In the genomic region with DNA sequence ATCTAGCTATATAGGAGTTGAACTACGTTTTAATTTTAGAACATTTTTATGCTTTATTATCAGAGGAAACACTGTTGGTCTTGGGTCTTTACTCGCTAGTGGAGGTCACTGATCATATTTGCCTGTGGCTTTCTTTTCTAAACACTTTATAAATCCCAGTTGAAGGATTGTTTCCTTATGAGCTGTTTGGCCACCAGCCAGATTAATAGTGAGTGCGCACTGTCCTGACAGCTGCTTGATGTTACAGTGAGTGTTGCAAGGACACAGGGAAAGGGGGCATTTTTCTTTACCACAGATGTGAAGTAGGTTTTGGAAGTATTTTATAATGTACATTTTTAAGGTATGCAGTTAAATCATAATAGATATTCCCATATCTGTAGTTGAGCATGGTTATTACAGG, we compare ENCODE assay signal across 12 mouse cellular contexts. TPM values are rescaled to one million over a fixed set of nuclear protein-coding genes. Genes with fewer than 3 reads are reported as not detected.
A peak's percentile ranks its signal among the peaks of the same experiment; 100 is the strongest.
DNase-seq lines count a peak whose midpoint lies in the region; ATAC-seq lines count a peak whose summit lies in the region.
"Had no signal": no experiment of that assay in that cellular context is flagged by ENCODE, and none has a peak within 500 bp of the region (broad histone marks: within the 10 kb centered on the region; RNA-seq: fewer than 3 reads in every experiment).

No protein-coding gene starts in this region.

- H3K9me3 ChIP-seq in neural tube, embryonic 14.5 days (ENCODE audit: control insufficient read depth, low read length): no peaks in the 10 kb centered on the region
- no peaks in the 10 kb centered on the region for H3K9me3 ChIP-seq in stomach, embryonic 16.5 days (replicated peaks; ENCODE audit: control insufficient read depth, low read length)
- H3K9me3 ChIP-seq: embryonic facial prominence, embryonic 12.5 days; neural tube, embryonic 13.5 days had no signal

- H3K4me3 ChIP-seq in neural tube, embryonic 14.5 days (ENCODE audit: low read depth, low read length): no peak overlapping the region
- no peak overlapping the region for H3K4me3 ChIP-seq in stomach, embryonic 16.5 days (replicated peaks; ENCODE audit: low read length)
- H3K4me3 ChIP-seq: embryonic facial prominence, embryonic 12.5 days; neural tube, embryonic 13.5 days had no signal

- H3K4me2 ChIP-seq in neural tube, embryonic 14.5 days (ENCODE audit: low read depth, low read length): no peak overlapping the region
- no peak overlapping the region for H3K4me2 ChIP-seq in stomach, embryonic 16.5 days (ENCODE audit: low read depth, low read length)
- H3K4me2 ChIP-seq: embryonic facial prominence, embryonic 12.5 days; neural tube, embryonic 13.5 days had no signal

- no peak overlapping the region for H3K9ac ChIP-seq in neural tube, embryonic 14.5 days (replicated peaks; ENCODE audit: low read depth, low read length)
- no peak overlapping the region for H3K9ac ChIP-seq in stomach, embryonic 16.5 days (ENCODE audit: low read length)
- H3K9ac ChIP-seq: embryonic facial prominence, embryonic 12.5 days; liver, embryonic 14.5 days; neural tube, embryonic 13.5 days had no signal

- H3K36me3 ChIP-seq in neural tube, embryonic 14.5 days (ENCODE audit: control insufficient read depth, insufficient read depth, low read length): no peaks in the 10 kb centered on the region
- H3K36me3 ChIP-seq in stomach, embryonic 16.5 days (ENCODE audit: control insufficient read depth, insufficient read depth, low read length): peaks cover 9% of the 10 kb centered on the region
- H3K36me3 ChIP-seq: neural tube, embryonic 13.5 days had no signal

- H3K4me1 ChIP-seq in neural tube, embryonic 14.5 days (ENCODE audit: control insufficient read depth, insufficient read depth, low read length): 0 out of 2 replicates have a peak, but pooled peaks cover 2% of the 10 kb centered on the region
- peaks cover 54% of the 10 kb centered on the region for H3K4me1 ChIP-seq in stomach, embryonic 16.5 days (ENCODE audit: control insufficient read depth, insufficient read depth, low read length)

- no peak overlapping the region for H3K27ac ChIP-seq in neural tube, embryonic 14.5 days (ENCODE audit: low read depth, low read length)
- H3K27ac ChIP-seq in stomach, embryonic 16.5 days (ENCODE audit: low read length): peak overlapping the region; percentile 72
- H3K27ac ChIP-seq: liver, embryonic 14.5 days had no signal

- peak; percentile 63 for DNase-seq in adrenal gland, adult 2 months
- no peak for DNase-seq in adrenal gland, adult 18-20 months (ENCODE audit: low spot score in 2 of 2)
- DNase-seq in neural tube, embryonic 10.5 days (ENCODE audit: extremely low spot score, low spot score): no peak
- peak; percentile 70 for DNase-seq in kidney, postnatal 10 days
- DNase-seq in cerebellum, adult 8-10 months: no peak
- DNase-seq in cerebellum, postnatal 14 days: no peak

- H3K27me3 ChIP-seq in neural tube, embryonic 14.5 days (ENCODE audit: control insufficient read depth, insufficient read depth, low read length): no peaks in the 10 kb centered on the region
- H3K27me3 ChIP-seq in stomach, embryonic 16.5 days (ENCODE audit: control insufficient read depth, insufficient read depth, low read length): no peaks in the 10 kb centered on the region
- H3K27me3 ChIP-seq: embryonic facial prominence, embryonic 12.5 days; neural tube, embryonic 13.5 days had no signal

- 56% methylated on average over 3 of the region's 3 CpGs for WGBS in neural tube, embryonic 14.5 days
- WGBS in stomach, embryonic 16.5 days: 17% methylated on average over 3 of the region's 3 CpGs

- ATAC-seq in neural tube, embryonic 14.5 days (ENCODE audit: low read depth): peak; percentile 59; the same call in 1 of the 2 replicates
- peak; percentile 66 for ATAC-seq in stomach, embryonic 16.5 days (ENCODE audit: insufficient read depth, low FRiP score)
- ATAC-seq: activated CD4-positive, CD25-positive, alpha-beta regulatory T cell, adult 4 months had no signal

RNA-seq across cellular contexts. Expression of a gene that starts 50.4 kb away (rescaled TPM):
- 10 to 100 TPM; 18.4 to 19.5 TPM for total RNA-seq in adrenal gland, adult 2 months (2021)
- 2.8 and 3.9 TPM in 2 replicates for polyA plus RNA-seq in adrenal gland, adult 2 months (2012; rRNA removed)
- total RNA-seq in adrenal gland, adult 18-20 months (2021): 10 to 100 TPM; 13.4 to 15.2 TPM
- 16.6 and 19.8 TPM in 2 replicates for polyA plus RNA-seq in neural tube, embryonic 14.5 days (2014; fragmentation: Nextera tagmentation; extraction: Ambion mirVana)
- 24.4 and 25.0 TPM in 2 replicates for polyA plus RNA-seq in stomach, embryonic 16.5 days (2015; fragmentation: Nextera tagmentation; extraction: Ambion mirVana)

Comparison
In these comparisons a context has a peak if more than half of its experiments do, and no peak if none do; other contexts are left out.
1. DNase-seq: peak in adrenal gland, adult 2 months (single experiment) and kidney, postnatal 10 days (single experiment); none in adrenal gland, adult 18-20 months (0 of 2), neural tube, embryonic 10.5 days (single experiment), cerebellum, adult 8-10 months (single experiment) and cerebellum, postnatal 14 days (0 of 2).